Mouse (Mus musculus) frontal cortex, adult (tissue): ENCODE measurements around the gene Syt17.
A peak's percentile ranks its signal among the peaks of the same experiment; 100 is the strongest.

ENCODE experiments used
- ATAC-seq: cut with Nextera tagmentation; 2 replicates; pipeline ENCODE4 v1.9.2; 2017; ENCODE audit warnings: mild to moderate bottlenecking, moderate library complexity, mixed read lengths; ENCODE audit not compliant: low TSS enrichment

Gene Syt17

GRCm38 (mm10) chr7:118462818-118463762 lies 15.1 kb upstream of the Syt17 start:
- no peak for ATAC-seq

- no peak for ATAC-seq
These were observed 13.5 kb upstream of the Syt17 start for GRCm38 (mm10) chr7:118461400-118462136.

GRCm38 (mm10) chr7:118453722-118454121 lies 5.7 kb upstream of the Syt17 start:
- no peak for ATAC-seq

- ATAC-seq: no peak
These were observed 4.9 kb upstream of the Syt17 start for GRCm38 (mm10) chr7:118452940-118453339.

- ATAC-seq: 0 out of 2 replicates have a peak, but pooled peaks have one; percentile 14
These were observed 510 bp downstream of the Syt17 start for GRCm38 (mm10) chr7:118447291-118448133.

- ATAC-seq: no peak
These were observed 4.0 kb downstream of the Syt17 start for GRCm38 (mm10) chr7:118443895-118444485.

GRCm38 (mm10) chr7:118443371-118443770 lies 4.7 kb downstream of the Syt17 start:
- peak; percentile 27; the same call in 1 of the 2 replicates for ATAC-seq

- peak; percentile 62 for ATAC-seq
These were observed 6.5 kb downstream of the Syt17 start for GRCm38 (mm10) chr7:118441535-118441934.

- no peak for ATAC-seq
These were observed 10.8 kb downstream of the Syt17 start for GRCm38 (mm10) chr7:118437101-118437802.

- ATAC-seq: peak; percentile 99
These were observed 19.1 kb downstream of the Syt17 start for GRCm38 (mm10) chr7:118428937-118429336.

- ATAC-seq: no peak
These were observed 28.4 kb downstream of the Syt17 start for GRCm38 (mm10) chr7:118419491-118420180.

GRCm38 (mm10) chr7:118414183-118414582 lies 33.8 kb downstream of the Syt17 start:
- ATAC-seq: no peak

GRCm38 (mm10) chr7:118411877-118412276 lies 36.1 kb downstream of the Syt17 start:
- no peak for ATAC-seq

GRCm38 (mm10) chr7:118409421-118409820 lies 38.6 kb downstream of the Syt17 start:
- no peak for ATAC-seq

GRCm38 (mm10) chr7:118405251-118405650 lies 42.8 kb downstream of the Syt17 start:
- ATAC-seq: no peak

- ATAC-seq: no peak
These were observed 45.4 kb downstream of the Syt17 start for GRCm38 (mm10) chr7:118402576-118403022.

GRCm38 (mm10) chr7:118401949-118402348 lies 46.1 kb downstream of the Syt17 start:
- no peak for ATAC-seq

- peak; percentile 87 for ATAC-seq
These were observed 48.3 kb downstream of the Syt17 start for GRCm38 (mm10) chr7:118399764-118400163.

GRCm38 (mm10) chr7:118390705-118391104 lies 57.3 kb downstream of the Syt17 start:
- peak; percentile 98 for ATAC-seq

GRCm38 (mm10) chr7:118380996-118381395 lies 67.0 kb downstream of the Syt17 start:
- ATAC-seq: no peak
